Mouse (Mus musculus) G1E (cell line): Measurements from ENCODE around the gene Zfp429. TPM values are rescaled to one million over a fixed set of nuclear protein-coding genes. Genes with fewer than 3 reads are reported as not detected.
"Not testable (repeated sequence)": the region's sequence is repeated elsewhere in the genome, so short reads cannot be mapped to it uniquely, and the experiment has no call there.

Source experiments
- ATAC-seq: 2 replicates; pipeline ENCODE4 v1.8.0; 2016; ENCODE audit warnings: mild to moderate bottlenecking; ENCODE audit not compliant: insufficient number of reproducible peaks, poor library complexity, low FRiP score, severe bottlenecking; ENCODE audit errors: extremely low read depth
- DNase-seq: peaks from one replicate; pipeline ENCODE4 v3.0.0; 2012; ENCODE audit warnings: low spot score
- H3K27me3 ChIP-seq: 2 replicates; pipeline ENCODE4 v1.6.1; 2012; ENCODE audit warnings: mild to moderate bottlenecking, low read length, inconsistent platforms; ENCODE audit not compliant: insufficient read depth
- H3K36me3 ChIP-seq: replicated peaks from 2 replicates; pipeline ENCODE3; 2012; ENCODE audit warnings: mild to moderate bottlenecking, inconsistent platforms
- H3K4me1 ChIP-seq: 2 replicates; pipeline ENCODE4 v1.6.1; 2012; ENCODE audit warnings: low read depth, low read length, inconsistent platforms, mixed read lengths; ENCODE audit not compliant: insufficient read depth
- H3K4me3 ChIP-seq: 2 replicates; pipeline ENCODE4 v1.5.1; 2012; ENCODE audit warnings: low read depth, mild to moderate bottlenecking, inconsistent platforms, low read length, moderate library complexity, mixed read lengths
- H3K9me3 ChIP-seq: replicated peaks from 2 replicates; pipeline ENCODE4 v1.6.1; 2012; ENCODE audit warnings: inconsistent platforms
- CTCF ChIP-seq: IDR thresholded peaks from 2 replicates; pipeline ENCODE4 v1.5.1; 2012; ENCODE audit warnings: low read depth, low read length, inconsistent platforms, mixed read lengths
- GATA1 ChIP-seq: IDR thresholded peaks from 2 replicates; pipeline ENCODE4 v1.6.1; 2012; ENCODE audit warnings: borderline replicate concordance, low read length, inconsistent platforms, mixed read lengths
- GATA2 ChIP-seq: IDR thresholded peaks from 2 replicates; pipeline ENCODE4 v1.6.1; 2012; ENCODE audit warnings: low read depth, low read length, inconsistent platforms, borderline replicate concordance
- POLR2AphosphoS5 ChIP-seq: IDR thresholded peaks from 2 replicates; pipeline ENCODE4 v1.6.1; 2012; ENCODE audit warnings: low read depth, low read length, inconsistent platforms; ENCODE audit not compliant: insufficient replicate concordance
- TAL1 ChIP-seq: conservative IDR thresholded peaks from 2 replicates; pipeline ENCODE4 v1.6.1; 2012; ENCODE audit warnings: low read depth, low read length, inconsistent platforms, mixed read lengths
- polyA plus RNA-seq: library from polyadenylated mRNA; stranded (reverse); fragments of >175 nt; gene quantifications from 2 replicates; pipeline ENCODE4 v1.2.3, GENCODE M21; 2012
- total RNA-seq, 2 experiments: library from RNA; stranded (forward) in 1 of 2; stranded (reverse) in 1 of 2; fragments of 200-1000 nt in 1 of 2; fragments of >200 nt in 1 of 2; fragmentation: Nextera tagmentation in 1 of 2; gene quantifications; 2 replicates each; pipeline ENCODE4 v1.2.3; 2014 to 2017

The Zfp429 gene
- total RNA-seq (2014; fragmentation: Nextera tagmentation): 12.6 and 19.6 TPM in 2 replicates
- 4.0 and 9.5 TPM in 2 replicates for total RNA-seq (2017)
- polyA plus RNA-seq: 0.65 and 1.2 TPM in 2 replicates

DNA sequence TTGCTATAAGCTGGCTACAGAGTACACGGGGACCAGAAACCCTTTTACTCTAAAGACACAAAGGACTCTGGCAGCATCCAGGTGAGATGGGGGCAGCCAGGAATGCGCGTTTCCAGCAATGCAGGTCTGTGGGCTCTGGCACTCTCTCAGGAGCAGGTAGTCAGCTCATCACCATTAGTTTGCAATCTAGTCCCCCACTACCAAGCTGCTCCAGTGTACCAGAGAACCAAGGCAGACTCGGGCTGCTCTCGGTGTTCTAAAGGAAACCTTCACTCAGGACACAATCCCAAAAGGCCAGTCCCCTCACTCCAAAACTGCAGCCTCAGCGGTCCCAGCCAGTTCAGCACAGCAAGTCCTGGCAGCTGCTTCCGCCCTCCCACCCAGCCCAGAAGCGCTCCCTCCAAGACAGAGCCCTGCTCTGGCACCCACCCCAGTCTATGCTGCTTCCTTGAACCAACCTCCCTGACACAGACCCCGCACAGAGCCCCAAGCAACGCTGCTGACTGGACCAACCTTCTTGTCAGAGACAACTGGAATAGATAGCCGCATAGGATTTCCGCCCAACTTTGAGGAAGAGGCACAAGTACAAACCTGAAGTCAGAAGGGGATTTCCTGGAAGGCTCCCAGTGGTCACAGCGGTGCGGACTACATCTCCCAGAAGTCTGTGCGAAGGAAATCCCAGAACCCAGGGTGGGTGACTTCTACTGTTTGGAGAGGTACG is at the start of gene Zfp429:
Gene Zfp429, minus strand, starts transcription at position 637 of the 721 bp plus-strand sequence.
- H3K27me3 ChIP-seq, H3K9me3 ChIP-seq, H3K4me1 ChIP-seq, H3K36me3 ChIP-seq, DNase-seq: not testable (repeated sequence)
- H3K4me3 ChIP-seq: peak within 1 kb of the TSS; percentile 69
- peak; percentile 87 for ATAC-seq

GRCm38 (mm10) chr13:67437095-67437494 is 37.5 kb upstream of the Zfp429 start:
- not testable (repeated sequence) for H3K27me3 ChIP-seq, H3K36me3 ChIP-seq, DNase-seq, H3K9me3 ChIP-seq, H3K4me3 ChIP-seq, H3K4me1 ChIP-seq, ATAC-seq

DNA sequence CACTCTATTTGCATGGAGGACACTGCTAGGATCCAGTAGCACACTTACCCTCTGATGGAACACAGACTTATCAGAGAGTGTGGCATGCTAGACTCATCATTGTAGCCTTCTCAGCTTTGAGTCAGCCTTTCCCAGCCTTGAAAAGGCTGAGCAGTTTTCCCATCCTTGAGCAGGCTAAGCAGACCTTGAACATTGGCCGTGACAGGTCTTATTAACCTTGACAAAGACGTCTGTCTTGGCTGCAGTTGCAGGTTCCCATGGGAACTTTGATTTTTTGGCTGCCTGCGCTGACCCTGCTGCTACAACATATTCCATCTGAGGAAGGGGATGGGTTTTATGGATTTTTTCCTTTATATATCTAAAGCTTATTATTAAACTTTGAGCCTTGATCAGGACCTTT is 28.5 kb upstream of the Zfp429 start:
- Histone ChIP-seq H3K9me3 (no peaks in the 10 kb centered on the region), H3K4me1 (no peaks in the 10 kb centered on the region), H3K27me3 (no peaks in the 10 kb centered on the region), H3K4me3 (no peak overlapping the region), H3K36me3 (no peaks in the 10 kb centered on the region)
- DNase-seq (no peak), ATAC-seq (no peak)
- TF ChIP-seq POLR2AphosphoS5: no peak
- TF ChIP-seq GATA2: no peak
- TF ChIP-seq GATA1: no peak
- no peak for TF ChIP-seq CTCF
- TF ChIP-seq TAL1: no peak

- H3K9me3 ChIP-seq, H3K4me3 ChIP-seq, DNase-seq, ATAC-seq, H3K27me3 ChIP-seq, H3K4me1 ChIP-seq, H3K36me3 ChIP-seq: not testable (repeated sequence)
Observed at GRCm38 (mm10) chr13:67425699-67426098, 26.1 kb upstream of the Zfp429 start.

DNA sequence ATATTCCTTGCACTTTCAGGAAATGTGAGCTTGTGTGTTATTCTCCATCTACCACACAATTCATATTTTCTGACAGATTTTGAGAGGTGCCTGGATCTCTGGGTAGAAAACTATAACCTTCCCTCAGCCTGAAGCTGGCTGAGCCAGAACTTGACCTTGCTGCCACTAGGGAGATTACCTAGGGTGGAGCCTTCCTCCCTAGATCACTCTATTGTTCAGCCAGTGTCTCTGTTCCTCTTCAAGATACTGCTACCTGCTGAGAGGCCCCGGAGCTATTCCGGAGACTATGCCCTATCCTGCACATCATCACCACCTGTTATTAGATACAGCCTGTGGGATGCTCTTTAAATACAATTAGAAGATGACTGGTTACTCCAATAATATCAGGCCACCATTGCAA is 22.9 kb upstream of the Zfp429 start:
- ATAC-seq, H3K36me3 ChIP-seq, H3K27me3 ChIP-seq, DNase-seq, H3K9me3 ChIP-seq, H3K4me3 ChIP-seq, H3K4me1 ChIP-seq: not testable (repeated sequence)

- Histone ChIP-seq H3K27me3 (no peaks in the 10 kb centered on the region; the same call in 1 of the 2 replicates), H3K4me1 (no peaks in the 10 kb centered on the region), H3K36me3 (no peaks in the 10 kb centered on the region), H3K9me3 (no peaks in the 10 kb centered on the region), H3K4me3 (no peak within 1 kb of the TSS)
- DNase-seq: no peak
- ATAC-seq: no peak
- TF ChIP-seq GATA1 (no peak), POLR2AphosphoS5 (no peak), TAL1 (no peak), CTCF (no peak), GATA2 (no peak)
Observed at GRCm38 (mm10) chr13:67421207-67421857, 21.7 kb upstream of the Zfp429 start, which contains the start of gene Zfp459. Zfp459 (minus strand) TSS chr13:67421418.

GRCm38 (mm10) chr13:67420558-67421206 is 21.1 kb upstream of the Zfp429 start:
- ATAC-seq (no peak), DNase-seq (no peak)
- Histone ChIP-seq H3K27me3 (no peaks in the 10 kb centered on the region; the same call in 1 of the 2 replicates), H3K36me3 (no peaks in the 10 kb centered on the region), H3K4me1 (no peaks in the 10 kb centered on the region), H3K9me3 (no peaks in the 10 kb centered on the region), H3K4me3 (no peak overlapping the region)
- no peak for TF ChIP-seq CTCF
